Mouse (Mus musculus) thymus, postnatal 10 days (tissue): Measurements from ENCODE around the gene Rad9b.
"Not testable (repeated sequence)": the region's sequence is repeated elsewhere in the genome, so short reads cannot be mapped to it uniquely, and the experiment has no call there.

ENCODE experiments used
- DNase-seq, 2 experiments: peaks; one replicate each; pipeline ENCODE4 v3.0.0; 2021; ENCODE audit warnings: low spot score in 2 of 2

Rad9b gene

GRCm38 (mm10) chr5:122371591-122372191 lies 17.7 kb upstream of the Rad9b start, which contains the start of gene Gpn3:
Gene Gpn3, plus strand, starts transcription at chr5:122371876.
- peak in 1 of 2 experiments; percentile 70 for DNase-seq

- no peak for DNase-seq
Observed at GRCm38 (mm10) chr5:122354492-122355067, 547 bp upstream of the Rad9b start.

GRCm38 (mm10) chr5:122345777-122346176 lies 8.3 kb downstream of the Rad9b start:
- DNase-seq, result peak in 1 of 2 experiments; percentile 17

- DNase-seq, result peak; percentile 74 to 91
Observed at GRCm38 (mm10) chr5:122344260-122344659, 9.8 kb downstream of the Rad9b start.

GRCm38 (mm10) chr5:122343768-122344167 lies 10.3 kb downstream of the Rad9b start:
- no peak for DNase-seq

GRCm38 (mm10) chr5:122342874-122343273 lies 11.2 kb downstream of the Rad9b start:
- DNase-seq, result no peak

GRCm38 (mm10) chr5:122336554-122337294 lies 17.3 kb downstream of the Rad9b start:
- DNase-seq, result no peak

GRCm38 (mm10) chr5:122334682-122335081 lies 19.4 kb downstream of the Rad9b start:
- DNase-seq, result peak; percentile 44 to 55

- no peak for DNase-seq
Observed at GRCm38 (mm10) chr5:122330269-122330668, 23.8 kb downstream of the Rad9b start.

- no peak for DNase-seq
Observed at GRCm38 (mm10) chr5:122327283-122327682, 26.8 kb downstream of the Rad9b start.

GRCm38 (mm10) chr5:122325477-122325876 lies 28.6 kb downstream of the Rad9b start:
- no peak for DNase-seq

GRCm38 (mm10) chr5:122324608-122325431 lies 29.2 kb downstream of the Rad9b start:
- no peak for DNase-seq

GRCm38 (mm10) chr5:122323523-122323922 lies 30.5 kb downstream of the Rad9b start:
- no peak for DNase-seq

- no peak for DNase-seq
Observed at GRCm38 (mm10) chr5:122320205-122320781, 33.7 kb downstream of the Rad9b start.

- DNase-seq, result no peak
Observed at GRCm38 (mm10) chr5:122319474-122320204, 34.4 kb downstream of the Rad9b start.

- not testable (repeated sequence) for DNase-seq
Observed at GRCm38 (mm10) chr5:122318976-122319375, 35.1 kb downstream of the Rad9b start.

- DNase-seq, result peak; percentile 59 to 72
Observed at GRCm38 (mm10) chr5:122318100-122318499, 35.9 kb downstream of the Rad9b start.

- DNase-seq, result peak; percentile 58 to 67
Observed at GRCm38 (mm10) chr5:122317329-122318045, 36.5 kb downstream of the Rad9b start.

GRCm38 (mm10) chr5:122314966-122315667 lies 38.9 kb downstream of the Rad9b start:
- peak; percentile 31 to 44 for DNase-seq
